Mouse (Mus musculus): Measurements from ENCODE around the gene Ptprs.

Gene Ptprs

DNA sequence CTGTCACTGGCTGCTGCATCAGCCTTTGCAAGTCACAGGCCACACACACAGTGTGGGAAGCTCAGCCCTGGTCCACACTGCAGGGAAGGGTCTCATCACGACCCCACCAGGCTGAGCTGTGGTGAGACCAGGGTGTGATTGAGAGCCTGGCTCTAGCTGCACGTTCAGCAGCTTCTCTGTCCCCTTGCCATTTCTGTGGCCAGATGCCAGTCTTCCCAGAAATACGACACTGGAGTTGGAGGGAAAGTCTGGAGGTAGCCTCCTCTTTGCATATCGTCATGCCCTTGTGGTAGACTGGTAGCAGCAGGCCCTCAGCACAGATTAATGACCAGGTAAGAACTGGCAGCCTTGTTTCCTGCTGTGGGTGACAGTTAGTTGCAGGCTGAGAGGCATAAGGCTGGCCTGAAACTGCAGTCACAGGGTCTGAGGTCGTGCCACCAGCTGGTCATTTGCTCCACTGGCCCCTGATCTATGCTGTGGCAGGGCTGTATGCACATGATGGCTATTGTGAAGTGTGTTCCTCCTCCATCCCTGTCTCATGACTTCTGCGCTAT is 96.9 kb downstream of the Ptprs start:
- DNase-seq (ENCODE audit: low spot score) = no peak

DNA sequence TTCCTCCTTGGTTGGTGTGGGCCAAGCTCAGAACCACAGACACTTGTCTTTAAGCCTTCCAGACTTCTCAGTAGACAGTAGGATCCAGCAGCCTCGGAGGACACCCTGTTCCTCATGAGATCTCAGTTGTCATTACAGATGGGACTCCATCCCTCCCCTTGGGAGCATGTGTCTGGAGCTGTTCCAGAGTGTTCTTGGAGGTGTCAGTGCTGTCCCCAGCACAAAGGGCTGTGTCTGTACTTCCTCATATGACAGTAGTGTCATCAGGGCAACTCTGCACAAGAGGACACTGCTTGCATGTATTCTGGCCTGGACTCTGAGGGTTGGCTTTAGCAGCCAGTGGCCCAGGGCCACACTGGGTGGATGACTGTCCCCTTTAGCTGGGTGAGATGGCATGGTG is 101.4 kb downstream of the Ptprs start:
- DNase-seq (ENCODE audit: low spot score) = no peak

DNA sequence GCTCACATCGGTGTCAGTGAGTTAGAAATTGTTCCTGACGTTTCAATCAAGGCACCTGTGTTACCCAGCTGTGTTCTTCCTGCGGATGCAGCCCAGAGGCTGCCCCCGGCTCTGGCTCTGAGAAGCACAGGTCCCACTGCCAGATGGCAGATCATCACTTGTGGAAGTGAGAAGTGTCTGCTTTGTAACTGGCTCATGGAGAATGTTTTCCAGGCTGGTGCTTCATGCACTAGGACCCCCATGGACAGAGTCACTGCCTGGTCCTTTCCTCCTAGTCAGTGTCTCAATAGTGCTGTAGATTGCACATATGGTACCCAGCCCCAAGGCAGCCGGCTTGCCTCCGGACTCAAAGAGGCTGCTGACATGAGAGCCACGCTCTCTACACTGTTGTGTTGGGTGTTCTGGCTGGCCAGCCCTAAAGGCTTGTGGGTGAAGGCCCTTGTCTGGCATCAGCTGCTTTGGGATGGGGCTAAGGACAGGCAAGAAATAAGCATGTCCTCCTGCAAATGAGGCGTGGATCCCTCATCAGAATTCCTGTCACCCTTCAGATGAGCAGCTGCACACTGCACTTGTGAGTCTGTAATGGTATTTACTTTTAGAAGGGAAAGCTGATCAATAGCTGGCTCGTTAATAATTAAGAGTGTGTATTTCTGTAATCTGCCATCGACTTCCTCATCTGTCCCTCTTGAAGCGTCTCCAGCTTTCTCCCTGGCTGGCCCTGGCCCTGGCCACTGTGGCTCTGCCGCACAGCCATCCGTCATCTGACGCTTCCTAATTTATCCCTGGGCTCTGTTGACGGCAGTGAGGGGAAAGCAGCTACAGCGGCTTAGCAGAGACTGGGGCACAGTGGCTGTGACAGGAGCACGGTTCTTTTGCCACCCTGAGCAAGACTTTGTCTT is 102.9 kb downstream of the Ptprs start:
- no peak for DNase-seq (ENCODE audit: low spot score)

DNA sequence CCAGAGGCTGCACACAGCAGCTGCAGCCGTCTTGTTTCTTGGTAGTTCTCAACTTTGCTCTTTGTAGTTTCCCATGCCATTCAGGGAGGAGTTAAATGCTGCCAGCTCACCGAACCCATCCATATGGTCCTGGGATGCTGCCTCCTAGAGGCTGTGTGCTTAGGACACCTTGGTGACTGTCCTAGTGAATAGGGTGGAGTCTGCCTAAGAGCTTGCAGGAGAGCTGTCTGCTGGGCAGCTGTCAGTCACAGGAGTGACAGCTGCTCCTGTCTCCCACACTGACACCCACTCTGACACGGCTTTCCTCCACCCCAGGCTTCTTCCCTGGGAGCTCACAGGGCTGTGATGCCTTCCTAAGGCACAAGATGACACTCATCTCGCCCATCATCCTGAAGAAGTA is 104.2 kb downstream of the Ptprs start:
- no peak for DNase-seq (ENCODE audit: low spot score)

DNA sequence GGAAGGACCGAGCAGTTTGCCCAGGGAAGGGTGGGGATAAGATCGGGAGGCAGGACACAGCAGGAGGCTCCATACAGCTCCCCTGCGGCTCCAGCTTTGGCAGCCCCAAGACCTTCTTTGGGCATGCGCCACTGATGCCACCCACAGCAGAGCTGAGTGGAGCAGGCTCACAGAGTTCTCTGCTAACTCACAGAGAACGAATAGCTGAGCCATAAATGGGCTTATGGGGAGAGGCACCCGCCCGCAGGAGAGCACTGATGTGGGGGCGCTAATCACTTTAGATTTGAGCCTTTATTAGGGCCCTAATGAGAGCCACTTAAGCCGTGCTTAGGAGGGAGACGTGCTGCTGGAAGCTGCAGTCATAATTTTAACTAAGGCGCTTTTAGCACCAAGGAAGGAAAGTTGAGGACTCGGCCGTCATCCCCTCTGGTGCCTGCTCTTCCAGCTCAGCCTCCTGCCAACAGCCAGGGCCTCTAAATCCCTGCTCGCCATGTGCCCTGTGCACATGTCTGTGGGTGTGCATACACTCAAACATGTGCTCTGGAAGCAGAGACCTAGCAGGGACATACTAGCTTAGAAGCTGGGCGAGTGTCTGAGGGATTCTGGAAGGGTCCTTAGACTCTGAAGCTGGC is 105.1 kb downstream of the Ptprs start:
- no peak for DNase-seq (ENCODE audit: low spot score)

DNA sequence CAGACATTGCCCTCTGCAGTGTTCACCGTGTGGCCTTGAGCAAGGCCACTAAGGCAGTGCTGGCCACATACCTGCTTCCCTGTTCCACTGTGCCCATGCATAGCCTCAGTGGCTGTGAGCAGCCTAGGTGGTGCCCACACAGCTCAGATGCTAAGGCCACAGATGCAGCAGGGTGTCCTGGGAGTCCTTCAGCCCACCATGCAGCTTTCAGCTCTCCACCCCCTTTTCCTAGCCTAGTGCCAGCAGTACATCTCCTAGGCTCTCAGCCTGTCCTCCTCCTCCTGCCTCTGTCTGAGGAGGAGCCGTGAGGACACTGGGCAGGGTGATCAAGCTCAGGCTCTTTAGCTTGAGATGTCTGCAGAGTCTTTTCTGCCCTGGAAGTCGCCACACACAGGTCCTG is 106.2 kb downstream of the Ptprs start:
- DNase-seq (ENCODE audit: low spot score) = no peak

DNA sequence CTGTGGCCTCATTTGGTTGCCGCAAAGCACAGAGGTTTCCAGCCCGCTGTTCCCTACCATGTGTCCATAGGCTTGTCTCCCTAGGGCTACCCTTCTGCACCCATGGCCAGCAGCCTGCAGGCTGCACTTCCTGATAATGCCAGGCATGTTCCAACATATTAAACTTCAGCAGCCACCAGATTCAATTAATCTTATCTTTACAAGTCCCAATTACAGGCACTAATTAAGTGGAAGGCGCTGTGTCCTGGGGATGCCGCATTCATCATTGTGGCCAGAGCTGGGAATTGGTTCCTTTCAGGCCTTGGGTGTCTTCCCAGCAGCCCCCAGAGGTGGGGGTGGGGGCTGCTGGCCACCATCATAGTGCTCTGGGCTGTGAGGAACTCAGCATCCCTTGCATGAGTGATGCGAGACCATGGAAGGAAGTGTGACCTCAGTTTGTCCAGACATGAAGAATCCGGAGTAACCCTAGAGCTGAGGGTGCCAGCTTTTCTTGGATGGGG is 107.9 kb downstream of the Ptprs start:
- DNase-seq (ENCODE audit: low spot score) = no peak

DNA sequence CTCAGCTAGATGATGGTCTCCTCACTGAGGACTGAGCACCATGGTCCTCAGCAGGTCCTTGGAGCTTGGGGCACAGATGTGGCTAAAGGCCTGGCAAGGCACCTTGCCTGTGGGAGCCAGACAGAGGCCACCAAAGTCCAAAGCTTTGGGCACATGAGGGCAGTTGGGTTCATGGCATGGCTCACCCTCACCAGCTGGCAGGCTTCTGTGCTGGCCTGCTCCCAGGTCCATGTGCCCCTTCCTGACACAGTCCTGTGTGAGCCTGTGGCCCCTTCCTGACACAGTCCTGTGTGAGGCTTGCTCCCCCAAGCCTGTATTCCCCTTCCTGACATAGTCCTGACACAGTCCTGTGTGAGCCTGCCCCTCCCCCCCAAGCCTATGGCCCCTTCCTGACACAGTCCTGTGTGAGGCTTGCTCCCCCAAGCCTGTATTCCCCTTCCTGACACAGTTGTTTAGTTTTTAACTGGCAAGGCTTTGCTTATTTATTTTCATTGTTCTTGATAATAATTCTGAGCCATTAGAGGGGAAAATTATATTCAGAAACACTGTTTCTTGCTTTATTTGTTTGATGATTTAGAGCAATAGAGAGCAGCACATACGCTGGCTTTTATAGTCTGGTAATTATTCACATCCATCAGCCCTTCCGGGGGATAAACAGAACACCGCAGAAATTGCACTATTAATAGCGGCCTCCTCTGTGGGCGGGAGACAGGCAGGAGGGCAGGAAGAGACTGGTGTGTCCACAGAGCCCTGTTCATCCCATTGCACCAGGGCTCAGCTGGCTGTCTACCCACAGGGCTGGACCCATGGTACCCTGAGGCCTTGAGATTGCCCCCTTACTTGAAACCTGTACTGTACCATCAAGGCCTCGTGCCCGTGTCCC is 110.3 kb downstream of the Ptprs start:
- DNase-seq (ENCODE audit: low spot score) = no peak
